Mouse (Mus musculus) MEL (cell line): ENCODE data around the gene Dpp9. TPM values are rescaled to one million over a fixed set of nuclear protein-coding genes. Genes with fewer than 3 reads are reported as not detected.

ENCODE experiments used
- DNase-seq: peaks from one replicate; pipeline ENCODE4 v3.0.0; 2011; ENCODE audit warnings: low read depth, low spot score
- H3K27ac ChIP-seq: 2 replicates; pipeline ENCODE4 v1.5.1; 2012; ENCODE audit warnings: low read depth, mild to moderate bottlenecking, control low read depth, low read length, moderate library complexity; ENCODE audit not compliant: control insufficient read depth
- H3K27me3 ChIP-seq, 2 experiments: fragments of 150-350 bp in 1 of 2; sonication (generic) in 1 of 2; 2 replicates each; pipeline ENCODE4 v1.6.1; 2012; ENCODE audit warnings: low read length in 2 of 2, mild to moderate bottlenecking in 2 of 2, improper control_type of control experiment in 1 of 2, moderate library complexity in 1 of 2; ENCODE audit not compliant: insufficient read depth in 2 of 2, control insufficient read depth in 1 of 2
- H3K36me3 ChIP-seq, 2 experiments: 2 replicates each; pipeline ENCODE4 v1.6.1; 2012 to 2014; ENCODE audit warnings: low read length in 2 of 2, improper control_type of control experiment in 1 of 2, inconsistent platforms in 1 of 2, mild to moderate bottlenecking in 1 of 2; ENCODE audit not compliant: insufficient read depth in 2 of 2, control insufficient read depth in 1 of 2
- H3K4me1 ChIP-seq, 2 experiments: fragments of 150-350 bp in 1 of 2; sonication (generic) in 1 of 2; 2 replicates each; pipeline ENCODE4 v1.6.1; 2012; ENCODE audit warnings: low read length in 2 of 2, improper control_type of control experiment in 1 of 2, mild to moderate bottlenecking in 1 of 2; ENCODE audit not compliant: insufficient read depth in 2 of 2, control insufficient read depth in 1 of 2
- H3K4me3 ChIP-seq, 2 experiments: fragments of 150-350 bp in 1 of 2; sonication (generic) in 1 of 2; 2 replicates each; pipeline ENCODE4 v1.5.1; 2012; ENCODE audit warnings: low read depth in 2 of 2, low read length in 2 of 2, mild to moderate bottlenecking in 2 of 2, moderate library complexity in 2 of 2, control low read depth in 1 of 2, improper control_type of control experiment in 1 of 2; ENCODE audit not compliant: control insufficient read depth in 1 of 2, insufficient read depth in 1 of 2
- H3K79me2 ChIP-seq: 2 replicates; pipeline ENCODE4 v1.6.1; 2012; ENCODE audit warnings: mild to moderate bottlenecking, low read length, moderate library complexity; ENCODE audit not compliant: control insufficient read depth, poor library complexity, insufficient read depth
- H3K9ac ChIP-seq: 2 replicates; pipeline ENCODE4 v1.6.1; 2012; ENCODE audit warnings: low read depth, mild to moderate bottlenecking, control low read depth, low read length, moderate library complexity; ENCODE audit not compliant: control insufficient read depth, poor library complexity, severe bottlenecking
- H3K9me3 ChIP-seq: fragments of 150-350 bp; sonication (generic); replicated peaks from 2 replicates; pipeline ENCODE4 v1.6.1; 2012; ENCODE audit warnings: mild to moderate bottlenecking, low read length, improper control_type of control experiment, moderate library complexity; ENCODE audit not compliant: insufficient read depth
- BHLHE40 ChIP-seq: IDR thresholded peaks from 2 replicates; pipeline ENCODE4 v1.6.1; 2012; ENCODE audit warnings: low read depth, mild to moderate bottlenecking, inconsistent platforms, low read length, improper control_type of control experiment, borderline replicate concordance
- CHD1 ChIP-seq: IDR thresholded peaks from 2 replicates; pipeline ENCODE4 v1.6.1; 2012; ENCODE audit warnings: low read depth, mild to moderate bottlenecking, inconsistent platforms, low read length, improper control_type of control experiment
- CHD2 ChIP-seq: IDR thresholded peaks from 2 replicates; pipeline ENCODE4 v1.6.1; 2011; ENCODE audit warnings: low read length, improper control_type of control experiment
- EP300 ChIP-seq, 2 experiments: IDR thresholded peaks; 2 replicates each; pipeline ENCODE4 v1.6.1; 2011; ENCODE audit warnings: improper control_type of control experiment in 2 of 2, low read length in 2 of 2, low read depth in 1 of 2, mild to moderate bottlenecking in 1 of 2
- ETS1 ChIP-seq: IDR thresholded peaks from 2 replicates; pipeline ENCODE4 v1.6.1; 2012; ENCODE audit warnings: low read depth, mild to moderate bottlenecking, inconsistent platforms, low read length, improper control_type of control experiment, moderate library complexity
- JUND ChIP-seq: IDR thresholded peaks from 2 replicates; pipeline ENCODE4 v1.6.1; 2011; ENCODE audit warnings: low read depth, mild to moderate bottlenecking, improper control_type of control experiment, low read length
- KAT2A ChIP-seq: conservative IDR thresholded peaks from 2 replicates; pipeline ENCODE4 v1.6.1; 2012; ENCODE audit warnings: low read depth, low read length, improper control_type of control experiment, inconsistent platforms
- MAX ChIP-seq: IDR thresholded peaks from 2 replicates; pipeline ENCODE4 v1.6.1; 2011; ENCODE audit warnings: low read length, improper control_type of control experiment
- MAZ ChIP-seq: IDR thresholded peaks from 2 replicates; pipeline ENCODE4 v1.6.1; 2012; ENCODE audit warnings: low read depth, mild to moderate bottlenecking, inconsistent platforms, low read length, improper control_type of control experiment
- MEF2A ChIP-seq: IDR thresholded peaks from 2 replicates; pipeline ENCODE4 v1.6.1; 2014; ENCODE audit warnings: low read depth, mild to moderate bottlenecking, inconsistent platforms, low read length, improper control_type of control experiment; ENCODE audit not compliant: poor library complexity, insufficient replicate concordance, severe bottlenecking; ENCODE audit errors: extremely low read depth
- MXI1 ChIP-seq: IDR thresholded peaks from 2 replicates; pipeline ENCODE4 v1.6.1; 2011; ENCODE audit warnings: mild to moderate bottlenecking, low read depth, low read length, improper control_type of control experiment
- MYB ChIP-seq: IDR thresholded peaks from 2 replicates; pipeline ENCODE4 v1.6.1; 2011; ENCODE audit warnings: mild to moderate bottlenecking, low read depth, low read length, improper control_type of control experiment
- MYC ChIP-seq: IDR thresholded peaks from 2 replicates; pipeline ENCODE4 v1.6.1; 2011; ENCODE audit warnings: low read depth, mild to moderate bottlenecking, low read length, improper control_type of control experiment, moderate library complexity
- NELFE ChIP-seq: IDR thresholded peaks from 2 replicates; pipeline ENCODE4 v1.6.1; 2011; ENCODE audit warnings: low read depth, low read length, improper control_type of control experiment
- NRF1 ChIP-seq: IDR thresholded peaks from 2 replicates; pipeline ENCODE4 v1.6.1; 2014; ENCODE audit warnings: low read depth, mild to moderate bottlenecking, inconsistent platforms, low read length, improper control_type of control experiment, moderate library complexity; ENCODE audit not compliant: poor library complexity, insufficient read depth, severe bottlenecking
- POLR2A ChIP-seq, 2 experiments: IDR thresholded peaks; 2 replicates each; pipeline ENCODE4 v1.6.1; 2011 to 2012; ENCODE audit warnings: low read length in 2 of 2, mild to moderate bottlenecking in 2 of 2, control low read depth in 1 of 2, improper control_type of control experiment in 1 of 2, low read depth in 1 of 2, moderate library complexity in 1 of 2; ENCODE audit not compliant: control insufficient read depth in 1 of 2, insufficient read depth in 1 of 2, poor library complexity in 1 of 2
- POLR2AphosphoS2 ChIP-seq: IDR thresholded peaks from 2 replicates; pipeline ENCODE4 v1.6.1; 2011; ENCODE audit warnings: low read length, improper control_type of control experiment
- SIN3A ChIP-seq: IDR thresholded peaks from 2 replicates; pipeline ENCODE4 v1.6.1; 2012; ENCODE audit warnings: low read length, improper control_type of control experiment, inconsistent platforms
- SMC3 ChIP-seq: IDR thresholded peaks from 2 replicates; pipeline ENCODE4 v1.6.1; 2011; ENCODE audit warnings: low read depth, low read length, improper control_type of control experiment
- TAL1 ChIP-seq: IDR thresholded peaks from 2 replicates; pipeline ENCODE4 v1.6.1; 2012; ENCODE audit warnings: mild to moderate bottlenecking, inconsistent platforms, low read length, moderate library complexity, mixed read lengths
- TBP ChIP-seq: IDR thresholded peaks from 2 replicates; pipeline ENCODE4 v1.8.0; 2011; ENCODE audit warnings: low read depth, low read length, improper control_type of control experiment
- TCF12 ChIP-seq: IDR thresholded peaks from 2 replicates; pipeline ENCODE4 v1.6.1; 2014; ENCODE audit warnings: low read depth, mild to moderate bottlenecking, inconsistent platforms, low read length, improper control_type of control experiment, moderate library complexity
- UBTF ChIP-seq: IDR thresholded peaks from 2 replicates; pipeline ENCODE4 v1.6.1; 2012; ENCODE audit warnings: low read depth, mild to moderate bottlenecking, inconsistent platforms, low read length, improper control_type of control experiment, moderate library complexity, borderline replicate concordance; ENCODE audit not compliant: insufficient read depth
- ZC3H11A ChIP-seq: IDR thresholded peaks from 2 replicates; pipeline ENCODE4 v1.6.1; 2012; ENCODE audit warnings: low read depth, mild to moderate bottlenecking, inconsistent platforms, low read length, improper control_type of control experiment
- ZKSCAN1 ChIP-seq: IDR thresholded peaks from 2 replicates; pipeline ENCODE4 v1.6.1; 2012; ENCODE audit warnings: low read depth, mild to moderate bottlenecking, inconsistent platforms, low read length, improper control_type of control experiment, moderate library complexity
- ZMIZ1 ChIP-seq: IDR thresholded peaks from 2 replicates; pipeline ENCODE4 v1.6.1; 2012; ENCODE audit warnings: low read depth, mild to moderate bottlenecking, inconsistent platforms, low read length, improper control_type of control experiment, moderate library complexity
- ZNF384 ChIP-seq: IDR thresholded peaks from 2 replicates; pipeline ENCODE4 v1.6.1; 2012; ENCODE audit warnings: low read depth, mild to moderate bottlenecking, inconsistent platforms, low read length, improper control_type of control experiment
- polyA plus RNA-seq, 2 experiments: library from polyadenylated mRNA; stranded (reverse) in 1 of 2; unstranded in 1 of 2; fragments of >175 nt in 1 of 2; fragments of >200 nt in 1 of 2; gene quantifications; 2 replicates each; pipeline versions ENCODE4 v1.2.1 to v1.2.4; 2012; ENCODE audit warnings: low replicate concordance in 2 of 2, low read depth in 1 of 2; ENCODE audit not compliant: insufficient read length in 2 of 2, insufficient read depth in 1 of 2, missing spikeins in 1 of 2
- total RNA-seq: library from RNA; depleted of rRNA; stranded (reverse); fragments of 300-350 nt; gene quantifications from 2 replicates; pipeline ENCODE4 v1.2.3, GENCODE M21; 2012

The Dpp9 gene
- total and polyA plus RNA-seq, 3 experiments = 36.3 to 67.2 TPM; not detected in 1

GRCm38 (mm10) chr17:56170636-56171035 is 48.1 kb downstream of the Dpp9 start:
- no peaks in the 10 kb centered on the region for H3K9me3 ChIP-seq
- H3K9ac ChIP-seq = no peak overlapping the region
- H3K36me3 ChIP-seq = no peaks in the 10 kb centered on the region
- H3K27ac ChIP-seq = no peak overlapping the region
- no peaks in the 10 kb centered on the region for H3K27me3 ChIP-seq
- H3K4me3 ChIP-seq = no peak overlapping the region
- H3K4me1 ChIP-seq = no peaks in the 10 kb centered on the region
- no peaks in the 10 kb centered on the region for H3K79me2 ChIP-seq
- no peak for TF ChIP-seq POLR2AphosphoS2
- no peak for TF ChIP-seq NRF1
- TF ChIP-seq POLR2A (IDR thresholded peaks at IDR 0.05; ENCODE audit: control insufficient read depth in 1 of 2, insufficient read depth in 1 of 2, low read depth in 1 of 2, low read length in 2 of 2, poor library complexity in 1 of 2) = no peak
- no peak for TF ChIP-seq MXI1
- DNase-seq = no peak

GRCm38 (mm10) chr17:56169830-56170229 is 48.9 kb downstream of the Dpp9 start:
- Histone ChIP-seq H3K4me3 (no peak overlapping the region), H3K27me3 (no peaks in the 10 kb centered on the region), H3K27ac (no peak overlapping the region), H3K36me3 (peaks cover 0 to 4% of the 10 kb centered on the region in 2 experiments; a peak in 1 of 4 replicates), H3K9ac (no peak overlapping the region), H3K79me2 (no peaks in the 10 kb centered on the region), H3K9me3 (no peaks in the 10 kb centered on the region), H3K4me1 (peaks cover 0 to 6% of the 10 kb centered on the region in 2 experiments; a peak in 2 of 4 replicates)
- no peak for DNase-seq
- TF ChIP-seq KAT2A (no peak), MYC (no peak), BHLHE40 (no peak), MEF2A (no peak), UBTF (no peak), ETS1 (no peak), TAL1 (no peak), CHD2 (no peak), JUND (no peak), CHD1 (no peak), POLR2A (IDR thresholded peaks at IDR 0.05; ENCODE audit: control insufficient read depth in 1 of 2, insufficient read depth in 1 of 2, low read depth in 1 of 2, low read length in 2 of 2, poor library complexity in 1 of 2) (no peak)

GRCm38 (mm10) chr17:56165671-56166070 is 53.0 kb downstream of the Dpp9 start:
- H3K36me3 ChIP-seq = peaks cover 0 to 22% of the 10 kb centered on the region in 2 experiments; a peak in 2 of 4 replicates
- H3K79me2 ChIP-seq = no peaks in the 10 kb centered on the region
- DNase-seq = no peak
- no peak overlapping the region for H3K4me3 ChIP-seq
- peaks cover 9 to 28% of the 10 kb centered on the region in 2 experiments for H3K4me1 ChIP-seq
- no peaks in the 10 kb centered on the region for H3K27me3 ChIP-seq
- no peak overlapping the region for H3K27ac ChIP-seq
- TF ChIP-seq MYC (no peak), NELFE (no peak), SIN3A (no peak), CHD1 (no peak), MYB (no peak), ZKSCAN1 (no peak), NRF1 (no peak), ZC3H11A (no peak), MEF2A (no peak), MAX (no peak), TCF12 (no peak), MAZ (no peak), TBP (no peak), EP300 (IDR thresholded peaks at IDR 0.05; ENCODE audit: low read depth in 1 of 2, low read length in 2 of 2) (no peak), ZNF384 (no peak), SMC3 (no peak), KAT2A (no peak), ZMIZ1 (no peak)
- H3K9ac ChIP-seq = no peak overlapping the region
- no peaks in the 10 kb centered on the region for H3K9me3 ChIP-seq
